Mouse (Mus musculus) lung, adult 2 months (tissue): ENCODE results near the gene Heatr6.

Experiments
- CTCF ChIP-seq: fragments of 200-500 bp; IDR thresholded peaks from 2 replicates; pipeline ENCODE4 v1.5.1; 2011; ENCODE audit warnings: mild to moderate bottlenecking, low read length, control low read depth; ENCODE audit not compliant: insufficient read depth
- POLR2A ChIP-seq: fragments of 200-500 bp; IDR thresholded peaks from 2 replicates; pipeline ENCODE4 v1.6.1; 2011; ENCODE audit warnings: low read depth, mild to moderate bottlenecking, control low read depth, low read length, borderline replicate concordance; ENCODE audit errors: extremely low read depth

GRCm38 (mm10) chr11:83771014-83771413 is 17.5 kb downstream of the Heatr6 start:
- TF ChIP-seq CTCF (no peak), POLR2A (no peak)
